Mouse (Mus musculus): ENCODE data around the gene Pim3. TPM values are rescaled to one million over a fixed set of nuclear protein-coding genes. Genes with fewer than 3 reads are reported as not detected.

Gene Pim3
- polyA plus RNA-seq, 1 experiment from 2014 or later, result 46.6 TPM

DNA sequence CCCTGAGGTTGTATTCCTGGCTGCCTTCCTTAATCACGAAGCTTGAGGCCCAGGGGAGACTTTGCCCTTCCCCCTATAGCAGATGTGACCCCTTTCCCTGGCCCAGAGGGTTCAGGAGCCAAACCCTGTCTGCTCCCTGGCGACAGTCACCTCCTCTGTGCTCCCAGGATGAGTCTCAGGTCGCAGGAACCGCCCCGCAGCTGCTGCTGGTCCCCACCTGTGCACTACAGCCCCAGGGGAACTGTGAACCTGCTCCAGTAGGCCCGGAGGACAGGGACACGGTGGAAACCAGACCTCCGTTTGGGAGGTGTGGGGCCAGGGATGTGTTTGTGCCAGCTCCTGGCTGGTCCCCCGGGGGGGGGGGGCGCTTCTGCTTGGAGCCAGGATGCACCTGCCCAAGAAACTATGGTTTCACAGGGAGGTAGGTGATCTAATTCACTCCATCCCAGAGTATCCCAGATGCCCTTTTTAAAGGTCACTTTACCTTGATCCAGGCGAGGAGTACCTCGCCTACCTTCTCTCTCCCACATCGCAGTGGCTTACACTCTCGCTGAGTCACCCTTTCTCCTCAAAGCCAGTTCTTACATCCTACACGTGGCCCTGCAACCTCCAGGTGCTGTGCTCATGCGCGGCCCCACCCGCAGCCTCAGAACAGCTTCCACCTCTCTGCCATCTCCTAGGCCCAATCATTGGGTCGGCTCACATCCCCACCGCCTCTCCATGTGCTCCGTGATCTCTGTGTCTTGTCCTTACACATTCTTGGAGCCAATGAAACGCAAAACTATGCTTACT is 19.5 kb downstream of the Pim3 start:
- DNase-seq (ENCODE audit: low spot score), result no peak
- Histone ChIP-seq H3K27me3 (ENCODE audit: low read depth, poor library complexity, severe bottlenecking) (0 out of 2 replicates have a peak, but pooled peaks cover 4% of the 10 kb centered on the region), H3K36me3 (no peaks in the 10 kb centered on the region), H3K4me1 (peaks cover 6% of the 10 kb centered on the region), H3K27ac (no peak overlapping the region), H3K4me3 (no peak overlapping the region), H3K9me3 (replicated peaks) (no peaks in the 10 kb centered on the region)
- 60% methylated on average over 22 of the region's 22 CpGs for WGBS

- no peaks in the 10 kb centered on the region for H3K36me3 ChIP-seq
- no peaks in the 10 kb centered on the region for H3K9me3 ChIP-seq (replicated peaks)
- 73% methylated on average over 4 of the region's 4 CpGs for WGBS
- H3K4me1 ChIP-seq, result peaks cover 5% of the 10 kb centered on the region; the same call in 1 of the 2 replicates
- 0 out of 2 replicates have a peak, but pooled peaks cover 4% of the 10 kb centered on the region for H3K27me3 ChIP-seq (ENCODE audit: low read depth, poor library complexity, severe bottlenecking)
- no peak for DNase-seq (ENCODE audit: low spot score)
- no peak overlapping the region for H3K27ac ChIP-seq
- H3K4me3 ChIP-seq, result no peak overlapping the region
Observed at GRCm38 (mm10) chr15:88882851-88883250, 20.9 kb downstream of the Pim3 start.

DNA sequence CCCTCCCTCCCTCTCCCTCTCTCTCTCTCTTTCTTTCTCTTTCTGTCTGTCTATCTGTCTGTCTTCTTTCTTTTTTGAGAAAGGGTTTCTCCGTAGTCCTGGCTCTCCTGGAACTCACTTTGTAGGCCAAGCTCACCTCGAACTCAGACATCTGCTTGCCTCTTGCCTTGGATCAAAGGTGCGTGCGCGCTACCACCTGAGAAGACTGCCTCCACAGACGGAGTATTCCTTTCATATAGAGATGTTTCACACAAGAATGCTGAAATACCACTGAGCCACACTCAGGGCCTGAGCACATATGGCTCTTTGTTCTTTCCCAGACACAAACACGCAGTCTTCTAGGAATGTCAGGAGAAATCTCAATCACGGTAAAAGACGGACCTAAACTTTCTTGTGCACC is 21.4 kb downstream of the Pim3 start:
- no peak for DNase-seq (ENCODE audit: low spot score)
- 90% methylated on average over 9 of the region's 9 CpGs for WGBS
- Histone ChIP-seq H3K27me3 (ENCODE audit: low read depth, poor library complexity, severe bottlenecking) (0 out of 2 replicates have a peak, but pooled peaks cover 4% of the 10 kb centered on the region), H3K36me3 (no peaks in the 10 kb centered on the region), H3K27ac (no peak overlapping the region), H3K4me1 (peaks cover 5% of the 10 kb centered on the region; the same call in 1 of the 2 replicates), H3K9me3 (replicated peaks) (no peaks in the 10 kb centered on the region), H3K4me3 (no peak overlapping the region)

DNA sequence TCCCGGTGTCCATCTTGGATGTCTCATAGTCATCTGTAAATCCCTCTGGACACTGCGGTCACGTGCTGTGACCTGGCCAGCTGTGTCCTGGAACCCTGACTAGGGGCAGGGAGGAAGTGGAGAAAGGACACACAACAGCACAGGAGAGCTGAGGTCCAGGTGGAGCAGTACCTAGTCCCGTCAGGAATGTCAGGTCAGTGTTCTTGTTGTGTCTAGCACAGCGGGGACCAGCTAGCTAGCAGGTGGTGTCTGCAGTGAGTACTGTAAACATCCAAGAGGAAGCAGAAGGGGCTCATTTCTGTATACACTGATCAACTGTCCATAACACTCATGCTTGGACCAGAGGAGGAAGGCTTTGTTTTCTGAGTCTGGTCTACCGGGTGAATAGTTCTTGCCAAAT is 23.4 kb downstream of the Pim3 start:
- no peak for DNase-seq (ENCODE audit: low spot score)
- H3K4me1 ChIP-seq, result peaks cover 8% of the 10 kb centered on the region
- H3K27me3 ChIP-seq (ENCODE audit: low read depth, poor library complexity, severe bottlenecking), result peaks cover 21% of the 10 kb centered on the region
- no peak overlapping the region for H3K4me3 ChIP-seq
- H3K27ac ChIP-seq, result no peak overlapping the region
- 93% methylated on average over 6 of the region's 6 CpGs for WGBS
- H3K36me3 ChIP-seq, result no peaks in the 10 kb centered on the region
- H3K9me3 ChIP-seq (replicated peaks), result no peaks in the 10 kb centered on the region

GRCm38 (mm10) chr15:88889032-88889431 is 27.0 kb downstream of the Pim3 start:
- Histone ChIP-seq H3K9me3 (replicated peaks) (no peaks in the 10 kb centered on the region), H3K27ac (no peak overlapping the region), H3K4me3 (no peak overlapping the region), H3K36me3 (no peaks in the 10 kb centered on the region), H3K4me1 (peaks cover 16% of the 10 kb centered on the region), H3K27me3 (ENCODE audit: low read depth, poor library complexity, severe bottlenecking) (peaks cover 30% of the 10 kb centered on the region)
- DNase-seq (ENCODE audit: low spot score), result no peak
- WGBS, result 82% methylated on average over 3 of the region's 3 CpGs

DNA sequence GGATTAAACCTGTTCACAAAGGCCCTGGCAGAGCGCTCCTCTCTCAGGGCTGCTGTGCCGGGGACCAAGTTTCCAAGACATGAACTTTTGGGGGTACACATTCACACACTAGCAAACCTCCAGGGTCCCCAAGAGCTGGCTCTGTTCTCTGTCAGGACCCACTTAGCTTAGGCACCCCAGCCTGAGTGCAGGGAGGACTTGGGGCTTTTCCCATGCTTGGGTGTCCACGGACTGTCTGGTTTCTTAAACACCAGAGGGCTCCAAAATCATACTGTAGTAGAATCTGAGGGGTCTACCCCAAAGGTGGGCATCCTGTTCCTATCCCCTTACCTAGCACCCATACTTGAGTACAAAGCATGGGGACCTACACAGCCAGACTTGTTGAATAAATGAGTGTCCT is 28.0 kb downstream of the Pim3 start:
- Histone ChIP-seq H3K9me3 (replicated peaks) (no peaks in the 10 kb centered on the region), H3K36me3 (no peaks in the 10 kb centered on the region), H3K27ac (no peak overlapping the region), H3K4me1 (peaks cover 16% of the 10 kb centered on the region), H3K27me3 (ENCODE audit: low read depth, poor library complexity, severe bottlenecking) (peaks cover 30% of the 10 kb centered on the region), H3K4me3 (peak overlapping the region; percentile 62; the same call in 1 of the 2 replicates)
- WGBS, result 87% methylated on average over 3 of the region's 3 CpGs
- no peak for DNase-seq (ENCODE audit: low spot score)

GRCm38 (mm10) chr15:88890751-88891675 is 29.0 kb downstream of the Pim3 start:
- WGBS, result under 1% methylated on average over 41 of the region's 41 CpGs

DNA sequence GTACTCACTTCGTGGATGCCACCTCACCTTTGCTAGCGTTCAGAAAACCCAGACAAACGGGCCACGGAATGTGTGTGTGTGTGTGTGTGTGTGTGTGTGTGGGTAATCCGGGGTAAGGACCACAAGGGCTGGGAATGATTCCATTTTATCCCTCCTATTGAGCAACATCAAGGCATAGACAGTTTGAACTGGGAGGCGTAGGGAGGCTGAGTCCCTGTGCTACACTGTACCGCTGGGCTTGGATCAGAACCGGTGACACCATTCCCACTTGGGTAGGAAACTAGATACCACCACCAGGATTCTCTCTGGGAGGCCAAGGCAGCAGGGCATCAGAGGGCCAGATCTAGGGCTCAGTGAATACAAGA is 29.7 kb downstream of the Pim3 start:
- no peak overlapping the region for H3K27ac ChIP-seq
- H3K4me3 ChIP-seq, result peak overlapping the region; percentile 62
- peaks cover 16% of the 10 kb centered on the region for H3K4me1 ChIP-seq
- no peak for DNase-seq (ENCODE audit: low spot score)
- H3K36me3 ChIP-seq, result no peaks in the 10 kb centered on the region
- H3K9me3 ChIP-seq (replicated peaks), result no peaks in the 10 kb centered on the region
- WGBS, result 68% methylated on average over 8 of the region's 8 CpGs
- H3K27me3 ChIP-seq (ENCODE audit: low read depth, poor library complexity, severe bottlenecking), result peaks cover 30% of the 10 kb centered on the region

More at GRCm38 (mm10) chr15:88890751-88891675, 29.0 kb downstream of the Pim3 start:
- Histone ChIP-seq H3K9me3 (replicated peaks) (no peaks in the 10 kb centered on the region), H3K4me1 (peaks cover 16% of the 10 kb centered on the region), H3K27me3 (ENCODE audit: low read depth, poor library complexity, severe bottlenecking) (peaks cover 30% of the 10 kb centered on the region), H3K36me3 (no peaks in the 10 kb centered on the region), H3K27ac (peak overlapping the region; percentile 76), H3K4me3 (peak overlapping the region; percentile 62)
- peak; percentile 79 for DNase-seq (ENCODE audit: low spot score)

GRCm38 (mm10) chr15:88892252-88892651 is 30.3 kb downstream of the Pim3 start:
- WGBS, result 93% methylated on average over 1 of the region's 1 CpGs
- no peak overlapping the region for H3K4me3 ChIP-seq
- no peak for DNase-seq (ENCODE audit: low spot score)
- peaks cover 30% of the 10 kb centered on the region for H3K27me3 ChIP-seq (ENCODE audit: low read depth, poor library complexity, severe bottlenecking)
- H3K4me1 ChIP-seq, result peaks cover 16% of the 10 kb centered on the region
- no peak overlapping the region for H3K27ac ChIP-seq
- H3K36me3 ChIP-seq, result no peaks in the 10 kb centered on the region
- no peaks in the 10 kb centered on the region for H3K9me3 ChIP-seq (replicated peaks)

DNA sequence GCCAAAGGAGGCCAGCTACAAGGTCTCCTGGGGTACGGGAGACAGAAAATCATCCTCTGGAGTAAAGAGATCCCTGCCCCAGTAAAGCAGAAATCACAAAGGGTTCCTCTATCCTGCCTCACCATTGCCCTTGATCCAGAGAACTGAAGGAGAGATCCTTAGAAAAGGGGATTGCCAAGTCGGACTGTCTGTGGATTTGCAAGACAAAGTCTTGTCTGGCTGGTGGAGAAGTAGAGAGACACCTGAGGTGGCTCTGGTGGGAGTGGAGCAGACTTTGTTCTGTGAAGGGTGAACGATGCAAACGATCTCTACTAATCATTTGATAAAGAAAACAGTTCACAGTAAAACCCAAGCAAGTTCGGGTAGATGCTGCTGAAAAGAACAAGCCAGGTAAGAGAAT is 30.9 kb downstream of the Pim3 start:
- peaks cover 30% of the 10 kb centered on the region for H3K27me3 ChIP-seq (ENCODE audit: low read depth, poor library complexity, severe bottlenecking)
- 90% methylated on average over 5 of the region's 5 CpGs for WGBS
- no peaks in the 10 kb centered on the region for H3K36me3 ChIP-seq
- DNase-seq (ENCODE audit: low spot score), result no peak
- H3K9me3 ChIP-seq (replicated peaks), result no peaks in the 10 kb centered on the region
- no peak overlapping the region for H3K4me3 ChIP-seq
- peaks cover 16% of the 10 kb centered on the region for H3K4me1 ChIP-seq
- no peak overlapping the region for H3K27ac ChIP-seq

GRCm38 (mm10) chr15:88895119-88895518 is 33.1 kb downstream of the Pim3 start:
- peaks cover 14% of the 10 kb centered on the region for H3K27me3 ChIP-seq (ENCODE audit: low read depth, poor library complexity, severe bottlenecking)
- no peak overlapping the region for H3K4me3 ChIP-seq
- H3K9me3 ChIP-seq (replicated peaks), result no peaks in the 10 kb centered on the region
- peaks cover 15% of the 10 kb centered on the region for H3K4me1 ChIP-seq
- H3K27ac ChIP-seq, result no peak overlapping the region
- no peaks in the 10 kb centered on the region for H3K36me3 ChIP-seq
- 63% methylated on average over 7 of the region's 7 CpGs for WGBS
- DNase-seq (ENCODE audit: low spot score), result no peak

- Histone ChIP-seq H3K36me3 (no peaks in the 10 kb centered on the region), H3K9me3 (replicated peaks) (no peaks in the 10 kb centered on the region), H3K4me1 (peaks cover 7% of the 10 kb centered on the region), H3K27ac (no peak overlapping the region), H3K4me3 (no peak overlapping the region), H3K27me3 (ENCODE audit: low read depth, poor library complexity, severe bottlenecking) (peaks cover 10% of the 10 kb centered on the region; the same call in 1 of the 2 replicates)
- DNase-seq (ENCODE audit: low spot score), result no peak
- WGBS, result 88% methylated on average over 6 of the region's 6 CpGs
Observed at GRCm38 (mm10) chr15:88895891-88896290, 33.9 kb downstream of the Pim3 start.

Measured in limb, embryonic 10.5 days (tissue).